Mouse (Mus musculus): ENCODE measurements at regions not wholly inside any gene's neighbourhood (a gene's known extent, or its start where the extent isn't known, plus 50 kb on each side); places are given as distances from the start of the nearest gene placed in this dataset.

- peak; percentile 76 for DNase-seq
Measured at GRCm38 (mm10) chr2:9595236-9595850, 285.7 kb upstream of the 4930412O13Rik start.

- peak; percentile 49 for DNase-seq
Measured at GRCm38 (mm10) chr2:9596135-9596534, 284.9 kb upstream of the 4930412O13Rik start.

GRCm38 (mm10) chr2:9604984-9605383, 276.1 kb upstream of the 4930412O13Rik start:
- no peak for DNase-seq

GRCm38 (mm10) chr2:9607547-9607946, 273.5 kb upstream of the 4930412O13Rik start:
- no peak for DNase-seq

- DNase-seq, result no peak
Measured at GRCm38 (mm10) chr2:9614415-9614814, 266.6 kb upstream of the 4930412O13Rik start.

GRCm38 (mm10) chr2:9616292-9616691, 264.8 kb upstream of the 4930412O13Rik start:
- DNase-seq, result no peak

- DNase-seq, result no peak
Measured at GRCm38 (mm10) chr2:9620303-9621244, 260.5 kb upstream of the 4930412O13Rik start.

GRCm38 (mm10) chr2:9623702-9624101, 257.4 kb upstream of the 4930412O13Rik start:
- no peak for DNase-seq

GRCm38 (mm10) chr2:9628026-9628425, 253.0 kb upstream of the 4930412O13Rik start:
- DNase-seq, result no peak

- DNase-seq, result no peak
Measured at GRCm38 (mm10) chr2:9632719-9633446, 248.2 kb upstream of the 4930412O13Rik start.

- DNase-seq, result no peak
Measured at GRCm38 (mm10) chr2:9639262-9639661, 241.8 kb upstream of the 4930412O13Rik start.

- no peak for DNase-seq
Measured at GRCm38 (mm10) chr2:9641629-9642028, 239.4 kb upstream of the 4930412O13Rik start.

- no peak for DNase-seq
Measured at GRCm38 (mm10) chr2:9642411-9642810, 238.6 kb upstream of the 4930412O13Rik start.

- no peak for DNase-seq
Measured at GRCm38 (mm10) chr2:9646466-9646865, 234.6 kb upstream of the 4930412O13Rik start.

GRCm38 (mm10) chr2:9646963-9647362, 234.1 kb upstream of the 4930412O13Rik start:
- DNase-seq, result no peak

- DNase-seq, result no peak
Measured at GRCm38 (mm10) chr2:9650082-9650481, 231.0 kb upstream of the 4930412O13Rik start.

- no peak for DNase-seq
Measured at GRCm38 (mm10) chr2:9658880-9659279, 222.2 kb upstream of the 4930412O13Rik start.

GRCm38 (mm10) chr2:9669621-9670020, 211.4 kb upstream of the 4930412O13Rik start:
- DNase-seq, result no peak

GRCm38 (mm10) chr2:9681691-9682152, 199.3 kb upstream of the 4930412O13Rik start:
- peak; percentile 76 for DNase-seq

GRCm38 (mm10) chr2:9683673-9684210, 197.3 kb upstream of the 4930412O13Rik start:
- DNase-seq, result no peak

GRCm38 (mm10) chr2:9688176-9688575, 192.9 kb upstream of the 4930412O13Rik start:
- DNase-seq, result no peak

- peak; percentile 43 for DNase-seq
Measured at GRCm38 (mm10) chr2:9689518-9689917, 191.5 kb upstream of the 4930412O13Rik start.

- no peak for DNase-seq
Measured at GRCm38 (mm10) chr2:9691506-9691905, 189.5 kb upstream of the 4930412O13Rik start.

Measured in thymus, postnatal 25 days (tissue).